Mouse (Mus musculus): Measurements from ENCODE around the gene Trip10. TPM values are rescaled to one million over a fixed set of nuclear protein-coding genes. Genes with fewer than 3 reads are reported as not detected.

The Trip10 gene
- polyA plus RNA-seq, 1 experiment from 2014 or later: 8.1 TPM

DNA sequence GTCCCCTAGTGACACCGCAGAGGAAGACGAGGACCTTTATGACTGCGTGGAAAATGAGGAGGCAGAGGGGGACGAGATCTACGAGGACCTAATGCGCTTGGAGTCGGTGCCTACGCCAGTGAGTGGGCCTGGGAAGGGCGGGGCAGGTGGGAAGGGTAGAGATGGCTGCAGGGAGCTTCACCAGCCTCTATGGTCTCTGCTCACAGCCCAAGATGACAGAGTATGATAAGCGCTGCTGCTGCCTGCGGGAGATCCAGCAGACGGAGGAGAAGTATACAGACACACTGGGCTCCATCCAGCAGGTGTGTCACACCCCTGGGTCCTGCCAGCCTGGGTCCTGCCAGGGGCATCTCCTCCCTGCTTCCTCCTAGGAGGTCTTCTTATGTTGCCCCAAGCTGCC is 47.8 kb downstream of the Trip10 start:
- 55% methylated on average over 12 of the region's 12 CpGs for WGBS (ENCODE audit: insufficient replicate concordance)
- ATAC-seq (ENCODE audit: insufficient read depth): no peak
- no peaks in the 10 kb centered on the region for H3K9me3 ChIP-seq (replicated peaks)
- no peak overlapping the region for H3K27ac ChIP-seq (replicated peaks)
- no peak overlapping the region for H3K4me2 ChIP-seq
- H3K4me3 ChIP-seq (replicated peaks): no peak overlapping the region
- H3K27me3 ChIP-seq: no peaks in the 10 kb centered on the region
- H3K36me3 ChIP-seq (replicated peaks): 0 out of 2 replicates have a peak, but pooled peaks cover 5% of the 10 kb centered on the region
- H3K4me1 ChIP-seq (replicated peaks): no peaks in the 10 kb centered on the region
- no peak overlapping the region for H3K9ac ChIP-seq

- Histone ChIP-seq H3K36me3 (replicated peaks) (0 out of 2 replicates have a peak, but pooled peaks cover 10% of the 10 kb centered on the region), H3K4me1 (replicated peaks) (no peaks in the 10 kb centered on the region), H3K4me3 (replicated peaks) (no peak overlapping the region), H3K9ac (no peak overlapping the region), H3K27ac (replicated peaks) (no peak overlapping the region), H3K4me2 (no peak overlapping the region), H3K9me3 (replicated peaks) (no peaks in the 10 kb centered on the region), H3K27me3 (no peaks in the 10 kb centered on the region)
- no peak for ATAC-seq (ENCODE audit: insufficient read depth)
- 66% methylated on average over 4 of the region's 4 CpGs for WGBS (ENCODE audit: insufficient replicate concordance)
These were observed 56.3 kb downstream of the Trip10 start for GRCm38 (mm10) chr17:57305593-57305992.

- Histone ChIP-seq H3K4me3 (replicated peaks) (no peak overlapping the region), H3K9me3 (replicated peaks) (no peaks in the 10 kb centered on the region), H3K27me3 (no peaks in the 10 kb centered on the region), H3K27ac (replicated peaks) (no peak overlapping the region), H3K9ac (no peak overlapping the region), H3K4me2 (no peak overlapping the region), H3K36me3 (replicated peaks) (0 out of 2 replicates have a peak, but pooled peaks cover 7% of the 10 kb centered on the region), H3K4me1 (replicated peaks) (peaks cover 6% of the 10 kb centered on the region; the same call in 1 of the 2 replicates)
- ATAC-seq (ENCODE audit: insufficient read depth): no peak
- WGBS (ENCODE audit: insufficient replicate concordance): 52% methylated on average over 6 of the region's 6 CpGs
These were observed 57.8 kb downstream of the Trip10 start for GRCm38 (mm10) chr17:57307074-57307473.

GRCm38 (mm10) chr17:57311801-57312200 is 62.5 kb downstream of the Trip10 start:
- no peaks in the 10 kb centered on the region for H3K9me3 ChIP-seq (replicated peaks)
- WGBS (ENCODE audit: insufficient replicate concordance): 57% methylated on average over 13 of the region's 13 CpGs
- H3K4me3 ChIP-seq (replicated peaks): no peak overlapping the region
- no peaks in the 10 kb centered on the region for H3K27me3 ChIP-seq
- peaks cover 3% of the 10 kb centered on the region; the same call in 1 of the 2 replicates for H3K36me3 ChIP-seq (replicated peaks)
- no peak for ATAC-seq (ENCODE audit: insufficient read depth)
- H3K9ac ChIP-seq: no peak overlapping the region
- H3K27ac ChIP-seq (replicated peaks): no peak overlapping the region
- no peak overlapping the region for H3K4me2 ChIP-seq
- H3K4me1 ChIP-seq (replicated peaks): peaks cover 6% of the 10 kb centered on the region; the same call in 1 of the 2 replicates

Small RNAs within 50 kb of the gene (microRNA-seq; reads per million reads assigned to microRNA genes)
- gene Mir6978: not detected

Other genes with a start within 250 kb of the Trip10 start
- gene Pspn, start 249.4 kb upstream of the Trip10 start, polyA plus RNA-seq (2015; fragmentation: Nextera tagmentation; extraction: Ambion mirVana): not detected in 2 replicates
- 46.8 and 48.8 TPM in 2 replicates for gene Gtf2f1, start 238.2 kb upstream of the Trip10 start, polyA plus RNA-seq (2015; fragmentation: Nextera tagmentation; extraction: Ambion mirVana)
- 0.20 and 0.36 TPM in 2 replicates for gene Gm17949, start 238.0 kb upstream of the Trip10 start, polyA plus RNA-seq (2015; fragmentation: Nextera tagmentation; extraction: Ambion mirVana)
- 20.9 and 21.4 TPM in 2 replicates for gene Khsrp, start 217.9 kb upstream of the Trip10 start, polyA plus RNA-seq (2015; fragmentation: Nextera tagmentation; extraction: Ambion mirVana)
- gene Slc25a41, start 207.8 kb upstream of the Trip10 start, polyA plus RNA-seq (2015; fragmentation: Nextera tagmentation; extraction: Ambion mirVana): not detected in 2 replicates
- 11.1 and 11.2 TPM in 2 replicates for gene Crb3, start 190.3 kb upstream of the Trip10 start, polyA plus RNA-seq (2015; fragmentation: Nextera tagmentation; extraction: Ambion mirVana)
- 4.9 and 7.0 TPM in 2 replicates for gene Slc25a23, start 189.6 kb upstream of the Trip10 start, polyA plus RNA-seq (2015; fragmentation: Nextera tagmentation; extraction: Ambion mirVana)
- 2.6 and 4.2 TPM in 2 replicates for gene Dennd1c, start 170.9 kb upstream of the Trip10 start, polyA plus RNA-seq (2015; fragmentation: Nextera tagmentation; extraction: Ambion mirVana)
- 0.29 and 0.31 TPM in 2 replicates for gene Tubb4a, start 161.7 kb upstream of the Trip10 start, polyA plus RNA-seq (2015; fragmentation: Nextera tagmentation; extraction: Ambion mirVana)
- gene Tnfsf9, start 144.1 kb upstream of the Trip10 start, polyA plus RNA-seq (2015; fragmentation: Nextera tagmentation; extraction: Ambion mirVana): 0.71 and 0.76 TPM in 2 replicates
- not detected in 2 replicates for gene Cd70, start 99.7 kb upstream of the Trip10 start, polyA plus RNA-seq (2015; fragmentation: Nextera tagmentation; extraction: Ambion mirVana)
- gene Tnfsf14, start 55.3 kb upstream of the Trip10 start, polyA plus RNA-seq (2015; fragmentation: Nextera tagmentation; extraction: Ambion mirVana): 1.3 and 1.4 TPM in 2 replicates
- 369 and 468 TPM in 2 replicates for gene C3, start 21.3 kb upstream of the Trip10 start, polyA plus RNA-seq (2015; fragmentation: Nextera tagmentation; extraction: Ambion mirVana)
- gene Gpr108, start 1.0 kb upstream of the Trip10 start, polyA plus RNA-seq (2015; fragmentation: Nextera tagmentation; extraction: Ambion mirVana): 11.9 and 12.0 TPM in 2 replicates
- 13.8 and 14.5 TPM in 2 replicates for gene Vav1, start 29.6 kb downstream of the Trip10 start, polyA plus RNA-seq (2015; fragmentation: Nextera tagmentation; extraction: Ambion mirVana)
- gene Adgre1, start 109.2 kb downstream of the Trip10 start, polyA plus RNA-seq (2015; fragmentation: Nextera tagmentation; extraction: Ambion mirVana): 25.1 and 25.8 TPM in 2 replicates

Measured in liver, embryonic 15.5 days (tissue).